Mouse (Mus musculus): ENCODE data around the gene Pnmal1. TPM values are rescaled to one million over a fixed set of nuclear protein-coding genes. Genes with fewer than 3 reads are reported as not detected.
A peak's percentile ranks its signal among the peaks of the same experiment; 100 is the strongest.
"Not testable (repeated sequence)": the region's sequence is repeated elsewhere in the genome, so short reads cannot be mapped to it uniquely, and the experiment has no call there.

Pnmal1 gene
- polyA plus RNA-seq, 2 experiments from 2014 or later, result not detected

DNA sequence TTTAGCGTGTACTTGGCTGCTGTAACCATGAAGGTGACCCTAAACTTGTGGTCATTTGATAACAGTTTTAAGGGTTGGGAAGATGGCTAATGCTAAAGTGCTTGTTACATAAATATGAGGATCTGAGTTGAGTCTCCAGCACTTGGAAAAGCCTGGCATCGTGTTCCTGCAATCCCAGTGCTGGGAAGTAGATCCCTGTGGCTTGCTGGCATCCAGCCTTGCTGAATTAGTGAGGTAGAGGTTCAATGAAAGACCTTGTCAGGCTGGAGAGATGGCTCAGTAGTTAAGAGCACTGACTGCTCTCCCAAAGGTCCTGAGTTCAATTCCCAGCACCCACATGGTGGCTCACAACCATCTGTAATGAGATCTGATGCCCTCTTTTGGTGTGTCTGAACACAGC is 5.7 kb upstream of the Pnmal1 start:
- not testable (repeated sequence) for ATAC-seq

DNA sequence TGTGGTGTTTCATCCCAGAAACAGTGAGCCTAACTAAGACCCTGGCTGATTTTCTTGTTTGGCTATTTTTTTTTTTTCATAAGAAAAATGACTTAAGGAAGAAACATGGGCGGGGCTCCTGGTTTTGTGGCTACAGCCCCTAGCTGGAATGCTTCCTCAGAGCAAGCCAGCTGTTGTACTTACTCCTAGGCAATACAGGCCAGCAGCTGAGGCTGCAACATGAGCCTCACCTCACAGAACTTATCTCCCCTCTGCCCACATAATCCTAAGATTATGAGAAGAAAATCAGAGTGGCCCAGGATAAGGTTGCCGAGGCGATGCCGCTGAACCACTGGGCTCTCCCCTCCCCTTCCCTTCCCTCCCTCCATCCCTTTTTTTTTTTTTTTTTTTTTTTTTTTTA is 3.8 kb upstream of the Pnmal1 start:
- ATAC-seq, result no peak

DNA sequence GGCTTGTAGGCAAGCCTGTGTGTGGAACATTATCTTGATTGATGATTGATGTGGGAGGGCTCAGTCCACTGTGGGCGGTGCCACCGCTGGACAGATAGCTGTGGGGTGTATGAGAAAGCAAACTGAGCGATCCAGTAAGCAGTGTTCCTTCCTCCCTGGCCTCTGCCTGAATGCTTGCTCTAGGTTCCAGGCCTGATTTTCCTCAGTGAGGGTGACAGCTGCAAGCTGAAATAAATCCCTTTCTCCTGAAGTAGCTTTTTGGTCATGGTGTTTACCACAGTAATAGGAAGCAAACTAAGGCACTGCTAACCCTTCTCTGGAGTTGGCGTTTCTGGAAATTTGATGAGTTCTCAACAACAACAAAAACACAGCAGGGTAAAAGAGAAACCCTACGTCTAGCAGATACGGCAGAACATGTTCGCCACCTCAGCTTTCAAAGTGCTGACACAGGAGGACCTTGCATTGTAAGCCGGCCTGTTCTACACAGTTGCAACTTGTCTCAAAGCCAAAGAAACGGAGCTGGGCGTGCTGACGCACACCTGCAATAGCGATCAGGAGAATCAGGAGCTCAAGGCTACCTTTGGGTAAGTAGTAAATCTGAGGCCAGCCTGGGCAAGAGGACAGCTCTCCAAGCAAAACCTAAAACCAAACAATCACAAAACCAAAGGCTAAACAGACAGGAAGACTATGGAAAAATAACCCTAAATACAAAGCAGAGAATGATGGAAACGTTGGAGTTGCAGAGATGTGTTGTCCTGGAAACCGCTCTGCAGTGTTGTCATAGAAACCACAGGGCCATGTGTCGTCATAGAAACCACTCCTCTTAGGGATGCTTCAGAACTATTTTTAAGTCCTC is 2.8 kb upstream of the Pnmal1 start:
- ATAC-seq, result no peak

DNA sequence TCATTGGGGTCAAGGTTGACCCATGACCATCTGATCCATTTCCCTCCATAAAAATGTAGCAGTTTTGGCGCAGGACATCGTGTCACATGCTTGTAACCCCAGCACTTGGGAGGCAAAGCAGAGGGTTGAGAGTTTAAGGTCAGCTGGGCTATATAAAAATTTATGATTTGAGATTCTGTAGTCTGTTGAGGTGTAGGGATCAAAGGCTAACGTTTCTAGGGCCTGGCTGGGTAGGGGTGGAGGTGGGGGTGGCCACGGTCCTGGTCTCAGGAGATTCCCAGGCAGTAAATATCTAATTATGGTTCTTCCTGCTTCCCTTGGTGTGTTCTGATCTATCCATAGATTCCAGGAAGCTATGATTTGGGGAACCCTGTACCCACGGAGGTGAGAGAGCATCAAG is 2.2 kb downstream of the Pnmal1 start:
- no peak for ATAC-seq

GRCm38 (mm10) chr7:16968414-16968813 is 8.9 kb downstream of the Pnmal1 start:
- no peak for ATAC-seq

GRCm38 (mm10) chr7:16971160-16971559 is 11.7 kb downstream of the Pnmal1 start:
- no peak for ATAC-seq

DNA sequence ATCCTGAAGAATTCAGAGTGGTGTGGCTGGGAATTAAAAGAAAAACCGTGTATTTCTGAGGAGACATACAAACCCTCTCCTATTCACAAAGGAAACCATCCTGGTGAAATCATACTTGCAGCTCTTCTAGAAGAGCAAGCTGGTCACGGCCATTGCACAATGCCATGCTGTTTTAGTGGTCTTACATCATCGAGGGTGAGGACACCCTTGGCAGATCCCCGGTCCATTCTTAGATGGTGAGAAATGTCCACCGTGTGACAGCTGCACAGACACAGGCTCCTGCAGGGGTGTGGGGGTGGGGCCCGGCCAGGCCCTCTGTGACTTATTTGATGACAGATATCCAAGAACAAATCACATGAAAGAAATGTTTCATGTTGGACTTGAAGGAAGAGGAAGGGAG is 14.5 kb downstream of the Pnmal1 start:
- no peak for ATAC-seq

DNA sequence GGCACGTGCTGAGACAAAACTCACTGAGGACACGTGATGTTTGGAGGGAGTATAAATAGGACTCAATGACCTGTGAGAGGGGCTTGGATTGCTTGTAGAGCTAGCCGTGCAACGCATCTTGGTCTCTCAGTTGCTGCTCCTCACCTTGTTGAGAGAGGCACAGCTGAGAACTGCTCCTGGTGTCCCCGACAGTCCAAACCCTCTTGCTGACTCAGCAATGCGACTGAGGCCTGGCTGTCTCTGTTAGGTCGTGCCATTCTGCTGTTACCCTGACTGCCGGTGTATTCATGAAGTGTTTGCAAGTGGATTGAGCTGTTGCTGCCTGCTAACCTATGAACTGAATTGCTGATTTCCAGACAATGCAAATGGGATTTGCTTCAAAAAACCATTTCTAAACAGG is 16.8 kb downstream of the Pnmal1 start:
- no peak for ATAC-seq

GRCm38 (mm10) chr7:16978173-16978572 is 18.7 kb downstream of the Pnmal1 start:
- ATAC-seq, result no peak

DNA sequence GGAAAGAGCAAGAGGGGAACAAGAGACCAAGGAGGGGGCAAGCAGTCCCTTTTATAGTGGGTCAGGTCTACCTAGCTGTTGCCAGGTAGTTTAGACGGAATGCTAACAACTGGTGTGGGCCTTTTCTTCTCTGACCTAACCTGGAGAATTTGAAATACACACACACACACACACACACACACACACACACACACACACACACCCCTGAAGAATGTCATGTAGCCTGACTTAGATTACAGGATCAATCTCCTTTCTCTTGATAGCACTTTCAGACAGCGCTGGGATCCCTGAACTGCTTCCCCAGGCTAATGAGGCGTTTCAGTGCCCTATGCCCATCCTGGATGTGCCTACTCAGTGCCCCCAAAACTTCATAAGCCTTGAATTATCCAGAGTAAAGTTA is 19.1 kb downstream of the Pnmal1 start:
- ATAC-seq, result no peak

DNA sequence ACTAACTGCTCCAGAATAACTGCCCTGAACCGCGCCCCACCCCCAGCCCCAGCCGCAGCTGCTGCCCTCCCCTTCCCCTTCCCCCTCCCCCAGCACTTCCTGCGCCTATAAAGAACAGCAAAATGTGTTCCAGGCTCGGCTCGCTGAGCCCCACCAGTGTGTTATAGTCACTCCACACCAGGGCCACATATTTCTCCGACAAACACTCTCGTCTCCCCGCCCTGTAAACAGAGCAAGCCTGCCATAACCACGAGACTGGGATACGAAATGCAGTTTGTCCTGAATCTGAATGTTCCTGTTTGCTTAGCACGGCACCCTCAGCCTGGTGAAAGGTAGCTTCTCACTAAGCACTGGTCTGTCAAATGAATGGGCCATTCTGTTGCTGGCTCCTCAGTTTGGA is 20.9 kb downstream of the Pnmal1 start:
- ATAC-seq, result peak; percentile 42

DNA sequence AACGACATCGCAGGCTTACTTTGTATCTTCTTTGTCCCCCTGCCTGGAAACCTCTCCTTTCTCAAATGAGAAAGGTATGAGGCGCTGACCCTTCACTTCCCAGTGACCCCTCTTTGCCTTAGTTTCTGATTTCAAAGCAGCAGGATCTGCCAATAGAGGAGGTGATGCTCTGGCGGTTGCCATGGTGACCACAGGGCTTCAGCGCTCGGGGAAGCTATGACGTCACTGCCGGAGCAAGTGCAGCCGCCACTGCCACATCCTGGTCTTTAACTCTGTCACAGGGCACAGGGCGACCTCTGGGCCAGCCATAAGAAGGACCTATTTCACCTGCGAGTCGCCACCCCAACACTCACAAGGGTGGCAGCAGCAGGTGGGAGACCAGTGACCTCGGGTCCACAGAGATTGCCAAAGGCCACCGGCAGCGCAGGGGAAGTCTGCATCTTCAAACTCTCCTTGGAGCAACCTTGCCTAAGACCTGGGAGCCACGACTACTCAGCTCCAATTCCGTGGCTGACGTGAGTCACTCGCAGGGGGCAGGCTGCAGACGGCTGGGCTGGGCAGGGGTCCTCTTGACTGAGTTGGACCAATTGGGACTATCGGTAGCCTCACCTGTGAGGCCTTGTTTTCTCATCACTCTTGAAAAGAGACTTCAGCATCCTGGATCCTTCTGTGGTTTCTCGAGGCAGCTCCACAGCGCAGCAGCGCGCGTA is 23.5 kb downstream of the Pnmal1 start, which contains the start of gene Gm42372:
Gene Gm42372 (plus strand): TSS at position 228 of the 710 bp plus-strand sequence.
- ATAC-seq, result peak; percentile 95

DNA sequence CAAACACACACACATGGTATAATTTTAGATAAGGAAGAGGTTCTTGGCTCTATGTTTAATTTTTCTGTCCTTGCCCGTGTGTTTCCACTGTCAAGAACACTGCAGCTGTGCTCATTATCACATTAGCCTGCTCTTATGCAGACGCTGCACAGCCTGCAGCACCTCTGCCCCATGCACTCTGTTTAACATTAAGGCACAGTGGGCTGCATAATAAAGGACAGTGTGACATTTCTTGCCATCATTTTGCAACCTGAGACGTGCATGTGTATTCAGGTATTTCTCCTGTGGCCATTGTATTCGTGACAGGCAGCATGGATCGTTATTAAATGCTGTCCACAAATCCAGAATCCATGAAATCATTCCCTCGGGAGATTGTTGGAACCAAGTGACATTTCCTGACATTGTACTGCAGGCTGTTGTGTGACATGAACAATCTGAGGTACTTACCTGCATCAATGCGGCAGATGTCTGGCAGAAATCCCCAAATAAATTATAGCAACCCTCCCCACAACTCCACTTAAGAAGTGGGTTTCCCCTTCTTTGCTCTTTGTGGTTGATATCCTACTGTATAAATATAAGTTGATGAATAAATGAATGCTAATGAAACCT is 28.2 kb downstream of the Pnmal1 start:
- peak; percentile 15 for ATAC-seq

- no peak for ATAC-seq
Observed at GRCm38 (mm10) chr7:16988405-16988804, 28.9 kb downstream of the Pnmal1 start.

- ATAC-seq, result peak; percentile 86
Observed at GRCm38 (mm10) chr7:16990006-16990744, 30.7 kb downstream of the Pnmal1 start.

GRCm38 (mm10) chr7:16991681-16992450 is 32.4 kb downstream of the Pnmal1 start:
- ATAC-seq, result no peak

GRCm38 (mm10) chr7:16992451-16992807 is 33.0 kb downstream of the Pnmal1 start, which contains the start of gene Ccdc8:
Gene Ccdc8 (plus strand): TSS chr7:16992708.
- no peak for ATAC-seq

GRCm38 (mm10) chr7:16993651-16994399 is 34.3 kb downstream of the Pnmal1 start:
- ATAC-seq, result no peak

- ATAC-seq, result no peak
Observed at GRCm38 (mm10) chr7:16994400-16994799, 34.9 kb downstream of the Pnmal1 start.

- no peak for ATAC-seq
Observed at GRCm38 (mm10) chr7:16995345-16995744, 35.9 kb downstream of the Pnmal1 start.

DNA sequence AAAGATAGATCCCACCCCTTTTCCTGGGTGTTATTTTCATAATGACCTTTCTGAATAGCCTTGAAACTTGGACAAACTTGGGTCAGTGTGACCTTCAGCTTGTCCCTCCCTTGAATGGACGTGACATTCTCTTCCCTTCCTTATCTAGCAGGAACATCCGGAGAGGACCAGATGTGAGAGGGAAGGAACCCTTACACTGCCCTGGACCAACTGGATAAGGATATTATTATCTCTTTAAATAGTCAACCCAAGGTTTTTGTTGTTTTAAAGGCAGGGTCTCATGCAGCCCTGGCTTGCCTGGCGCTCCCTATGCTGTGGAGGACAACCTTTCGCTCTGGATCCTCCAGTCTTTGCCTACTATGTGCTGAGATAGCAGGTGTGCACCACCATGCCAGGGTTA is 39.8 kb downstream of the Pnmal1 start:
- ATAC-seq, result no peak
